Mouse (Mus musculus) ES-E14 (cell line): ENCODE results near the gene Crk. TPM values are rescaled to one million over a fixed set of nuclear protein-coding genes. Genes with fewer than 3 reads are reported as not detected.

Experiments
- DNase-seq: peaks from one replicate; pipeline ENCODE4 v3.0.0-alpha.2; 2013; ENCODE audit warnings: low read depth, low spot score
- H3K27ac ChIP-seq: 2 replicates; pipeline ENCODE4 v1.5.1; 2012; ENCODE audit warnings: low read depth, mild to moderate bottlenecking, low read length, moderate library complexity, mixed read lengths; ENCODE audit not compliant: poor library complexity, insufficient read depth, severe bottlenecking
- H3K36me3 ChIP-seq: 2 replicates; pipeline ENCODE4 v1.6.1; 2012; ENCODE audit warnings: mild to moderate bottlenecking, low read length, moderate library complexity, mixed read lengths; ENCODE audit not compliant: control insufficient read depth, poor library complexity, insufficient read depth, severe bottlenecking
- H3K4me1 ChIP-seq, 2 experiments: fragments of 150-350 bp in 1 of 2; sonication (generic) in 1 of 2; 2 replicates each; pipeline ENCODE4 v1.6.1; 2012; ENCODE audit warnings: low read length in 2 of 2, mild to moderate bottlenecking in 1 of 2, mixed read lengths in 1 of 2; ENCODE audit not compliant: control insufficient read depth in 2 of 2, insufficient read depth in 2 of 2, poor library complexity in 1 of 2
- H3K4me3 ChIP-seq, 2 experiments: fragments of 150-350 bp in 1 of 2; sonication (generic) in 1 of 2; 2 replicates each; pipeline ENCODE4 v1.5.1; 2012; ENCODE audit warnings: low read length in 2 of 2, low read depth in 1 of 2, mild to moderate bottlenecking in 1 of 2, mixed read lengths in 1 of 2; ENCODE audit not compliant: insufficient read depth in 1 of 2, poor library complexity in 1 of 2, severe bottlenecking in 1 of 2
- H3K9ac ChIP-seq: 2 replicates; pipeline ENCODE4 v1.6.1; 2012; ENCODE audit warnings: low read depth, mild to moderate bottlenecking, low read length, mixed read lengths; ENCODE audit not compliant: poor library complexity, insufficient read depth, severe bottlenecking
- H3K9me3 ChIP-seq: fragments of 150-350 bp; sonication (generic); 2 replicates; pipeline ENCODE4 v1.6.1; 2012; ENCODE audit warnings: low read depth, mild to moderate bottlenecking, low read length; ENCODE audit not compliant: control insufficient read depth, insufficient read depth
- CHD2 ChIP-seq: IDR thresholded peaks from 2 replicates; pipeline ENCODE4 v1.6.1; 2014; ENCODE audit warnings: mild to moderate bottlenecking, low read depth, low read length, inconsistent platforms
- HCFC1 ChIP-seq: IDR thresholded peaks from 2 replicates; pipeline ENCODE4 v1.6.1; 2012; ENCODE audit warnings: low read length, inconsistent platforms, borderline replicate concordance; ENCODE audit not compliant: insufficient read depth
- MAFK ChIP-seq: IDR thresholded peaks from 2 replicates; pipeline ENCODE4 v1.6.1; 2014; ENCODE audit warnings: mild to moderate bottlenecking, low read depth, low read length, inconsistent platforms; ENCODE audit not compliant: insufficient read depth
- ZC3H11A ChIP-seq: IDR thresholded peaks from 2 replicates; pipeline ENCODE4 v1.6.1; 2012; ENCODE audit warnings: low read depth, mild to moderate bottlenecking, inconsistent platforms, low read length, borderline replicate concordance
- ZNF384 ChIP-seq: IDR thresholded peaks from 2 replicates; pipeline ENCODE4 v1.6.1; 2012; ENCODE audit warnings: low read depth, low read length, inconsistent platforms
- in situ Hi-C, 2 experiments: fragments of 600-800 bp; cut with MboI; formaldehyde crosslinking; loops; one replicate each; pipeline ENCODE4 v1.15.1; 2025; ENCODE audit warnings: low sequenced_read_pairs in 2 of 2, inconsistent platforms in 1 of 2; ENCODE audit not compliant: unreplicated experiment in 2 of 2
- total RNA-seq: library from RNA; depleted of rRNA; stranded (reverse); fragments of 300-350 nt; gene quantifications from 2 replicates; pipeline ENCODE4 v1.2.3, GENCODE M21; 2012

Crk gene
- total RNA-seq, 1 experiment, result 71.3 TPM

GRCm38 (mm10) chr11:75651426-75652221, 27.4 kb upstream of the Crk start:
- H3K27ac ChIP-seq, result peak overlapping the region; percentile 54
- no peaks in the 10 kb centered on the region for H3K36me3 ChIP-seq
- no peaks in the 10 kb centered on the region for H3K9me3 ChIP-seq
- peaks cover 8 to 22% of the 10 kb centered on the region in 2 experiments; a peak in 3 of 4 replicates for H3K4me1 ChIP-seq
- TF ChIP-seq MAFK (no peak), CHD2 (no peak), HCFC1 (0 out of 2 replicates have a peak, but pooled peaks have one; percentile 12), ZC3H11A (no peak), ZNF384 (no peak)
- DNase-seq, result no peak
- peak overlapping the region; percentile 80 for H3K9ac ChIP-seq
- peak overlapping the region; percentile 82 to 90 for H3K4me3 ChIP-seq
- in situ Hi-C loops, result no loop called here

DNA sequence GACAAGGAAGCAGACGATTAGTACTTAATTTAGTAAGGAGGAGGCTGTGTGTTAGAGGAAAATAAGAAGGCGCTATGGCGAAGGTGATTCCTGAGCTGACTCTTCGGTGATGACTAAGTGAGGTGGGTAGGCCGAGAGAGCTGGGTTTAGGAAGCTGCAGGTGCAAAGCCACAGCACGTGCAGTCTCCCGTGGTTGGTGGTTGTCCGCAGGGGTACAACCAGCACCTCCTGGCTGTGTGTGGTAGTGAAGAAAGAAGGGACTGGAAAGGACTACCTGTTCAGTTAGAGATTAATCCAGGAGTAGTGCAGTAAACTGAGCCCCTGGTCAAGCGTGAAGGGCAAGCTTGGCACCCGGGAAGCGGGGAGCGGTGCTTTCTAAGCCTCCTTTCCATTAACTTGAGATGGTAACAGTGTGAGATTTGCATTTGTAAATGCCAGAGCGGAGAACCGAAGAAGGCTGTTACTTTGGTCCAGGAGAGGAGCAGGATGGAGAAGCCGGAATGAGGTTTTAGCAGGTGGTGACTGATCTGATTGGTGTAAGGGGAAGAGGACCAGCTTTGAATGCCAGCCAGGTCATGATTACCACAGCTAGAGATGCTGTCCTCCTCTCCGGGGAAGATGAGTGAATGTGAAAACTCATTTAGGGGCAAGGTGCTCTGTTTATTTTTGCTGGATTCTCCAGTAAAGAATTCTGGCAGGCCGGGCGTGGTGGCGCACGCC, 26.7 kb upstream of the Crk start:
- in situ Hi-C loops, result no loop called here
- Histone ChIP-seq H3K36me3 (peaks cover 4% of the 10 kb centered on the region; the same call in 1 of the 2 replicates), H3K9ac (peak overlapping the region; percentile 80), H3K9me3 (no peaks in the 10 kb centered on the region), H3K4me3 (peak overlapping the region; percentile 82 to 90), H3K27ac (0 out of 2 replicates have a peak overlapping the region, but pooled peaks have one; percentile 26), H3K4me1 (peaks cover 8 to 25% of the 10 kb centered on the region in 2 experiments; a peak in 3 of 4 replicates)
- no peak for DNase-seq
- TF ChIP-seq CHD2, result no peak
- no peak for TF ChIP-seq ZNF384
- TF ChIP-seq ZC3H11A, result no peak
- no peak for TF ChIP-seq HCFC1
- no peak for TF ChIP-seq MAFK

DNA sequence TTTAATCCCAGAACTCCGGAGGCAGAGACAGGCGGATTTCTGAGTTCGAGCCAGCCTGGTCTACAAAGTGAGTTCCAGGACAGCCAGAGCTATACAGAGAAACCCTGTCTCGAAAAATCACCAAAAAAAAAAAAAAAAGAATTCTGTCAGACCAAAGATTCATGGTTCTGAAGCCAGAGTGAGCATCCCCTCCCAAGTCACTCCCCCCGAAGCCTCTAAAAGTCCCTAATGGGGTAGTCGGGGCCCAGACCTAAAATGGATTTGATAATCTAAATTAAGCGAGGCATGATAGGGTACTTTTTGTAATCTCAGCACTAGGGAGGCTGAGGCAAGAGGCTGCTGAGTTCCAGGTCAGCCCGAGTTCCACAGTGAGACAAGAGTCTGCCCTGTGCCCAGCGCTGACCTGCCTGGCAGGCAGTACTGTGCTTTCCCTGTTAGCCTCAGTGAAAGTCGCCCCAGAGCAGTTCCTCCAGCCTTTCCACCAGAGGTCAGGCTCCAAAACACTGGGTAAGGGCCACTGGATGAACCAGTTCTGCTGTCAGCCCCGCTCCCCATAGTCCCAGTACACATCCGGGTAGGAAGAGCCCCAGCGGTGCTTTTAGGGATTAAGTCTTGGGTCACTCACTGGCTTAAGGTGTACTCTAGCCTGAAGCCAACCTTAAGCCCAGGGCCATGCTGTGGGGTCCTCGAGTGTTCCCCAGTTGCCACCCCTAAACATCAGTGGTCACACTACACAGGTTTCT, 25.9 kb upstream of the Crk start:
- peak overlapping the region; percentile 71 for H3K9ac ChIP-seq
- H3K27ac ChIP-seq, result peak overlapping the region; percentile 5
- H3K4me1 ChIP-seq, result peaks cover 8 to 25% of the 10 kb centered on the region in 2 experiments; a peak in 3 of 4 replicates
- peak overlapping the region; percentile 68 to 90; a peak in 3 of 4 replicates for H3K4me3 ChIP-seq
- H3K36me3 ChIP-seq, result peaks cover 9% of the 10 kb centered on the region; the same call in 1 of the 2 replicates
- H3K9me3 ChIP-seq, result no peaks in the 10 kb centered on the region
- DNase-seq, result no peak
- TF ChIP-seq HCFC1 (no peak), ZNF384 (peak; percentile 74; the same call in 1 of the 2 replicates), ZC3H11A (no peak)
- in situ Hi-C loops, result no loop called here

DNA sequence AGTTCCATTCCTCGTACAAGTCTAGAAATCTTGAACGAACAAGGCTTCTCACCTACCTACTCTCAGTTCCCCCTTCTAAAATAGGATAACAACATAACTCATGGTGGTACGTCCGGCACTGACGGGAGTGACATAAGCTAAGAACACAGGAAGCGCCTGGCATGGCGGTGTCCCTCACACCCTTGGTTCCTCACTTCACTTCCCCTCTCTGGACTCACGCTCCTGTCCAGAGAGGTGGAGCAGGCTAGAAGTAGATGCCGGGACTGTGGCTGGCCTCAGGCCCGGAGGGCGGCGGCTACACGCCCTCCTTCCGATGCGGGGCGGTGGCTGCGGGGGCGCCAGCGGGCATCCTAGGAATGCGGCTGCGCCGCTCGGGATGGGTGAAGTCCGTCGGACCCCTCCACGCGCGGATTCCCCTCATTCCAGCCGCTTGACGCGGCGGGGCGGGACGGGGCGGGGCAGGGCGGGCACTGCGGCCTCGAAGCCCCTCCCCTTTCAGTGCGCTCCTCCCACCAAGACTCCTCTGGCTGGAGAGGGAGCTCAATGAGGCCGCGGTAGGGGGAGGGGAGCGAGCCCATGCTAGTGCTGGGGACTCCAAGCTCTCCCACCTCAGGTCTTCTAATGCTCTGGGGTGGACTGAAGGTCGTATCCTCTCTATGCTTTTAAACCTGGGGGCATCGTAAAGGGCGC, 25.1 kb upstream of the Crk start:
- Histone ChIP-seq H3K36me3 (peaks cover 17% of the 10 kb centered on the region), H3K9me3 (no peaks in the 10 kb centered on the region), H3K9ac (peak overlapping the region; percentile 71), H3K4me1 (peaks cover 8 to 25% of the 10 kb centered on the region in 2 experiments; a peak in 3 of 4 replicates), H3K4me3 (peak overlapping the region; percentile 68 to 85), H3K27ac (peak overlapping the region; percentile 22)
- TF ChIP-seq MAFK (no peak), HCFC1 (no peak), ZNF384 (no peak), CHD2 (no peak), ZC3H11A (no peak)
- peak; percentile 87 for DNase-seq
- in situ Hi-C loops, result no loop called here
